Mouse (Mus musculus): ENCODE data around the gene Tex35.
A peak's percentile ranks its signal among the peaks of the same experiment; 100 is the strongest.

Gene Tex35

GRCm38 (mm10) chr1:157081076-157081804 lies 27.2 kb downstream of the Tex35 start:
- no peak for DNase-seq

GRCm38 (mm10) chr1:157080071-157080470 lies 28.4 kb downstream of the Tex35 start:
- no peak for DNase-seq

DNA sequence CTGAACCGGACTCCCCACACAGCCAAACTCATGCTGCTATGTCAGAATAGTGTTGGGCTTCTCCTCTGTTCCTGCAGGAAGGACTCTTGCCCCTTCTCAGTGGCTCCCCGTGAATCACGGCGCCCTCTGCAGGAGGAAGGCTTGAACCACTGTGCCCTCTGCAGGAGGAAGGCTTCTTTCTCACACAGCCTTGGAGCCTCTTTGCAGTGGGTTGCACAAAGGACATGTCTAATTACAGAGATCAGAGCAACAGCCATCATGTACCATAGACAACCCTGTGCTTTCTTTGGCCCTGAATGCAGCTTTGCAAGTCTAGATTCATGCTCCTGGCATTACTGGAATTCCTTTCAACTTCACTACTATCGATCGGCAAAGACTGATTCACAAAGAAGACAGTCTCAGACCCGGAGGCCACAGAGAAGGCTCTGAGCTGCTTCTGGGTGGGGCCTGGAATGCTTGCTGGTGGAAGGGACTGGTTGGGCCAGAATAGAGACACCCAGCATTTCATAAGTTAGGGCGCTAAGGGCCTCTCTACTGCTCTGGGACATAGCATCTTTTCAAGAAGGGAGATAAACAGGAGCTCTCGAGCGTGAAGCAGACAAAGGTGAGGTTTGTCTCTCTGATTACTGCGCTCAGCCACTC lies 29.0 kb downstream of the Tex35 start:
- peak in 1 of 2 experiments; percentile 17 for DNase-seq

- peak; percentile 86 to 88 for DNase-seq
Measured at GRCm38 (mm10) chr1:157076781-157077705, 31.4 kb downstream of the Tex35 start.

GRCm38 (mm10) chr1:157076257-157076656 lies 32.2 kb downstream of the Tex35 start:
- peak; percentile 83 to 90 for DNase-seq

DNA sequence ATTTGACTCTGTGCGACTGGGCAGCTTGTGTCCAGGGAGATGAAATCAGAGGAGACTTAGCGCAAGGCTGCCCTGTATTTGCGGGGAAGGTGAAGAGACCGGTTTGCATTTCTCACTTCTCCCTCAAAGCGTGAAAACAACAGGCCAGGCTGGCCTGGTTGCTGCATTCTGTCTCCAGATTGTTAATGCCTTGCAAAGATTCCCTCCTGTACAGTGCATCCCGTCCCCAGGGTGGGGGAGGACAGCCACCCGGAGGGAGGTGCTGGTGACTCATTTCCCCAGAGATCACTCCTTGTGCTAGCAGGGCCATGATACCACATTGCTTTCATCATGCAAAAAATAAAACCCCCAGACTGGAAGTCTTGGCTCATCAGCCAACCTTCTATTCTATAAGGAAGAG lies 33.5 kb downstream of the Tex35 start:
- no peak for DNase-seq

- DNase-seq, result no peak
Measured at GRCm38 (mm10) chr1:157074371-157074770, 34.1 kb downstream of the Tex35 start.

- DNase-seq, result no peak
Measured at GRCm38 (mm10) chr1:157073592-157073991, 34.9 kb downstream of the Tex35 start.

DNA sequence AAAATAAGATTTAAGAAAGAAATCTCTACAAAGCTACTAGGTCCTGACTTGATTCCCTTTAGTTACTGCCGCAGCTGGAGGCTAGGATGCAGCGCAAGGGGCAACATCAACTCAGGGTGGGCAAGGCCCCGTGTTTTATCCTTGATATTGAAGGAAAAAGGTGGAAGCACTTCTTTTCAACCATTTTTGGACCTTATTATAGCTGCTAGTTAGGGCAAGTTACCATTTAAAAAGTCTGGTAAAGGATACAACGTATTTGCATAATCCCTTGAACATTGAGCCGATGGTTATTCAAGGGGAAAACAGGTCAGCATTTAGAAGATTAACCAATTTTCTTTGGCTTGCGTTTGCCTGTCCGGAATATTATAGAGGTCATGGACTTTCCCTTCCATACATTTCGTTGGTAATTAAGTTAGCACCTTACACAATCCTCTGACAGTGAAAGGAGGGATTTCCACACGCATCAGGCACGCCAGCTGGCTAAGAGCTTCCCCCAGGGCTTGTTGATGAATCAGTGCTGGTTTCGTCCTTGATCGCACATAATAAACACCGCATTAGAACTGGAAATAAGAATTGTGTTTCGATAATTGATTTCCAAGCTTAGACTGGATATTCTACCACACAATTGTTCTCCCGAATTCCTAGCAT lies 39.2 kb downstream of the Tex35 start:
- DNase-seq, result no peak

GRCm38 (mm10) chr1:157068316-157068715 lies 40.2 kb downstream of the Tex35 start:
- DNase-seq, result no peak

- no peak for DNase-seq
Measured at GRCm38 (mm10) chr1:157065819-157066730, 42.4 kb downstream of the Tex35 start.

DNA sequence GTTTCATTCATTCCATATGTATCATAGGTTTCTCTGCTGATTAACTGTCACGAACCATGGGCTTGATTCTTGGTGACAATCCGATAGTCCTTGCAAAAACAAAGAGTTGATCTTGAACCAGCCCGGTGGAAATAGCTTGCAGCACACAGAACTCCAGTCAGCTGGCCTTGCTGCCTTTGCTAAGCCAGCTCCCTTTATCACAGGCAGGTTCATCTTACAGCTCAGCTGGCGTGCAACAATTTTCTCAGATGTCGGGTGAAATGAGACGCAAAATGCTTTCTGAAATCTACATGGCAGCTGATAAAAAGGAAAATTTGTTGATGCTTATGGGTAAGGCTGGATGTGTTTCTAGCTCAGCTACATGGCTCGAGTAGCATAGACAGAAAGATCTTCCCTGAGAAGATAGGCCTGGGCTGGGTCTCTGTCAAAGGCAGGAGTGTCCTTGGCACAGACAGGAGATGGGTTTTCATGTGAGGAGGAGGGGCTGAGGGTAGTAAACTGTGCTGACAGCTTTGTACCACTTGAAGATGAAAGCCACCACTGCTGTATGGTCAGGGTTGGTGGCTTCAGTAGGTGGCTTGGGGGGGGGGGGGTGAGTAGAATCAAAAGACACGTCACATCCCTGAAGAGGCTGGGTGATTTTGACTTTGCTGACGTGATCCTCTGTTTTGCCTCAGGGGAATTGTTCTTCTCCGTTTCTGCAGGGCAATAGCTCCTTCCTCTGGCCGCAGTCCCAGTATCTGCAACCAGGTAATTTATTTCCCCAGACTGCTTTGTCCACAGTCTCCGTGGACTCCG lies 45.0 kb downstream of the Tex35 start:
- no peak for DNase-seq

DNA sequence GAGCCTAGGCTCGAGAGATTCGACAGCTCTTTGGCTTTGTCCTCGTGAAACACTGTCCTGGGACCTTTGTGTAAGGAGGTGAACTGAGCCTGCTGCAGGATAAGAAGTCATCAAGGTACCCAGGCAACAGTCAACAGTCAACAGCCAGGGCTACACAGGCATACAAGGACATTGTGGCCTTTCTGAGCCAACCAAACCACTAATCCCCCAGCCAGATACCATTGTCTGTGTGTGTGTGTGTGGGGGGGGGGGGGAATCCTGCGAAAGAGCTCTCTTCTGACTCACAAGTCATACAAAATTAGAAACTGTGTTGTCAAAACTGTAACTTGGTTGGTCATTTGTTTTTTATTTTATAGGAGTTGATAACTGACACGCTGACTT lies 46.0 kb downstream of the Tex35 start:
- DNase-seq, result no peak

GRCm38 (mm10) chr1:157061800-157062444 lies 46.6 kb downstream of the Tex35 start:
- no peak for DNase-seq

- DNase-seq, result no peak
Measured at GRCm38 (mm10) chr1:157061170-157061569, 47.3 kb downstream of the Tex35 start.

DNA sequence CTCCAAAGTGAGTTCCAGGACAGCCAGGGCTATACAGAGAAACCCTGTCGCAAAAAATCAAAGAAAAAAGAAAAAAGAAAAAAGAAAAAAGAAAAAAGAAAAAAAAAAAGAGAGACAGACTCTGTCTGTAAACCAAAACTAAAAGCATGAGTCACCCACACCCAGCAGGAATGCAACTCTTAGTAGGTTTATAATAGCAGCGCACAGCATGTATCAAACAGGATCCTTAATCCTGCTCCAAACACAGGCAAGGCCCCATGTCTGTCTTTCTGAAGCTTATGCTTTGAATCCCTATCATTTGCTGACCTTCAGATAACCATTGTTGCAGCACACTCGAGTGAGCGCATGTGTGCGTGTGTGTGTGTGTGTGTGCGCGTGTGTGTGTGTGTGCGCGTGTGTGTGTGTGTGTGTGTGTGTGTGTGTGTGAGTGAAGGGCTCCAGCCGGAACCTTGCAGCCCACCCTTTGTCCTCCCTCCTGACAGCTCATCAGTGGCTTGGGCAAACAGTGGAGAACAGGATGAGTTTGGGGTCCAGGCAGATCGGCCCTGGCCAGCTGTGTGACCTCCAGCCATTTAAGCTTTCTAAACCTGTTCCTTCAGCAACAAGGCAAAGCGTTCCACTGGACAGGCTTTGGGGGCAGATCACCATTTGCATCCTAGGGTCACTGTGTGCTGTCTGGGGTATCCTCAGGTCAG lies 47.9 kb downstream of the Tex35 start:
- DNase-seq, result no peak

DNA sequence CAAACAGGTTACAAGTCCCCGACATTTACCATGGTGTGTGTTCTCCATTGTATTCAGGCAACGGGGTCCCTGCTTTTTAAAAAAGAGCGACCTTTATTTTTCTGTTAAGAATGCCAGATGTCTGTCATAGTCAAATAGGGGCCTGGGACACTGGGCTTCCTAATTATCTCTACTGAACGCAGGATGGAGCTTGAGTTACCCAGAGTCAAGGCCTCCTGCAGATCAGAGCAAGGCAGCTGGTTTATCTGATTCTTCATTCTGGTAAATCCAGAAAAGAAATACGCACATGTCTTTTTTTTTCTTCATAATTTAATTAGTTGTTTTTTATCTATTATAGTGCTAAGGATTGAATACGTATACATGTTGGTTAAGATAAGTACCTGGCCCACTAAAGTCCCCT lies 52.6 kb downstream of the Tex35 start:
- no peak for DNase-seq

GRCm38 (mm10) chr1:157055288-157055831 lies 53.1 kb downstream of the Tex35 start:
- DNase-seq, result no peak

- DNase-seq, result no peak
Measured at GRCm38 (mm10) chr1:157054659-157055058, 53.8 kb downstream of the Tex35 start.

Data from cerebellum, postnatal 36 days (tissue).